Comparison of ENCODE assay signal across 17 mouse cellular contexts in genomic region chr8:107390476-107391135, GRCm38 (mm10). TPM values are rescaled to one million over a fixed set of nuclear protein-coding genes. Genes with fewer than 3 reads are reported as not detected.
DNase-seq lines count a peak whose midpoint lies in the region; ATAC-seq and TF ChIP-seq lines count a peak whose summit lies in the region.
"Had no signal": no experiment of that assay in that cellular context is flagged by ENCODE, and none has a peak within 500 bp of the region (broad histone marks: within the 10 kb centered on the region; RNA-seq: fewer than 3 reads in every experiment).

No protein-coding gene starts in this region.

- H3K27me3 ChIP-seq in kidney, embryonic 15.5 days = no peaks in the 10 kb centered on the region
- H3K27me3 ChIP-seq in intestine, embryonic 16.5 days (replicated peaks; ENCODE audit: control insufficient read depth, insufficient read depth, low read length) = no peaks in the 10 kb centered on the region
- no peaks in the 10 kb centered on the region for H3K27me3 ChIP-seq in kidney, embryonic 16.5 days (ENCODE audit: insufficient read depth, low read length)
- H3K27me3 ChIP-seq in stomach, postnatal 0 days (ENCODE audit: control insufficient read depth, insufficient read depth, low read length) = no peaks in the 10 kb centered on the region
- H3K27me3 ChIP-seq in hindbrain, postnatal 0 days (ENCODE audit: insufficient read depth, low read length) = no peaks in the 10 kb centered on the region
- H3K27me3 ChIP-seq: hindbrain, embryonic 12.5 days; megakaryocyte, embryonic 14.5 days; midbrain, embryonic 15.5 days; neural tube, embryonic 15.5 days had no signal

- no peak overlapping the region for H3K4me2 ChIP-seq in kidney, embryonic 15.5 days
- H3K4me2 ChIP-seq in intestine, embryonic 16.5 days (ENCODE audit: low read depth, low read length) = no peak overlapping the region
- H3K4me2 ChIP-seq in kidney, embryonic 16.5 days (replicated peaks; ENCODE audit: low read depth, low read length) = no peak overlapping the region
- H3K4me2 ChIP-seq in stomach, postnatal 0 days (replicated peaks; ENCODE audit: low read depth) = no peak overlapping the region
- no peak overlapping the region for H3K4me2 ChIP-seq in hindbrain, postnatal 0 days (ENCODE audit: low read depth, low read length)
- H3K4me2 ChIP-seq: heart, embryonic 11.5 days; hindbrain, embryonic 12.5 days; midbrain, embryonic 15.5 days; neural tube, embryonic 15.5 days had no signal

- no peak for TF ChIP-seq EP300 in stomach, postnatal 0 days (optimal IDR thresholded peaks at IDR 0.05)

- H3K27ac ChIP-seq in kidney, embryonic 15.5 days = no peak overlapping the region
- peak overlapping the region; percentile 52 for H3K27ac ChIP-seq in intestine, embryonic 16.5 days (ENCODE audit: low read length)
- no peak overlapping the region for H3K27ac ChIP-seq in kidney, embryonic 16.5 days (ENCODE audit: low read length)
- H3K27ac ChIP-seq in stomach, postnatal 0 days (replicated peaks) = no peak overlapping the region
- H3K27ac ChIP-seq in hindbrain, postnatal 0 days = no peak overlapping the region
- H3K27ac ChIP-seq: hindbrain, embryonic 12.5 days; midbrain, embryonic 15.5 days had no signal

- no peaks in the 10 kb centered on the region for H3K36me3 ChIP-seq in kidney, embryonic 15.5 days
- H3K36me3 ChIP-seq in intestine, embryonic 16.5 days (ENCODE audit: control insufficient read depth, insufficient read depth, low read length) = no peaks in the 10 kb centered on the region
- H3K36me3 ChIP-seq in kidney, embryonic 16.5 days (ENCODE audit: insufficient read depth, low read length) = no peaks in the 10 kb centered on the region
- no peaks in the 10 kb centered on the region for H3K36me3 ChIP-seq in stomach, postnatal 0 days (ENCODE audit: control insufficient read depth, insufficient read depth, low read length)
- H3K36me3 ChIP-seq in hindbrain, postnatal 0 days (ENCODE audit: insufficient read depth, low read length) = no peaks in the 10 kb centered on the region
- H3K36me3 ChIP-seq: hindbrain, embryonic 12.5 days; midbrain, embryonic 15.5 days; neural tube, embryonic 15.5 days had no signal

- no peak overlapping the region for H3K9ac ChIP-seq in kidney, embryonic 15.5 days
- H3K9ac ChIP-seq in intestine, embryonic 16.5 days (ENCODE audit: low read depth, low read length) = peak overlapping the region; percentile 11; the same call in 1 of the 2 replicates
- no peak overlapping the region for H3K9ac ChIP-seq in kidney, embryonic 16.5 days (replicated peaks; ENCODE audit: low read length)
- H3K9ac ChIP-seq in stomach, postnatal 0 days (ENCODE audit: low read length) = no peak overlapping the region
- H3K9ac ChIP-seq in hindbrain, postnatal 0 days (replicated peaks; ENCODE audit: low read length) = no peak overlapping the region
- H3K9ac ChIP-seq: hindbrain, embryonic 12.5 days; midbrain, embryonic 15.5 days; neural tube, embryonic 15.5 days had no signal

- peaks cover 3% of the 10 kb centered on the region for H3K4me1 ChIP-seq in kidney, embryonic 15.5 days
- peaks cover 3% of the 10 kb centered on the region; the same call in 1 of the 2 replicates for H3K4me1 ChIP-seq in intestine, embryonic 16.5 days (ENCODE audit: control insufficient read depth, insufficient read depth, low read length)
- H3K4me1 ChIP-seq in kidney, embryonic 16.5 days (ENCODE audit: insufficient read depth, low read length) = no peaks in the 10 kb centered on the region
- no peaks in the 10 kb centered on the region for H3K4me1 ChIP-seq in stomach, postnatal 0 days (replicated peaks; ENCODE audit: control insufficient read depth, insufficient read depth)
- peaks cover 4% of the 10 kb centered on the region; the same call in 1 of the 2 replicates for H3K4me1 ChIP-seq in hindbrain, postnatal 0 days (ENCODE audit: insufficient read depth, low read length)
- H3K4me1 ChIP-seq: hindbrain, embryonic 12.5 days; midbrain, embryonic 15.5 days had no signal

- 90% methylated on average over 16 of the region's 16 CpGs for WGBS in kidney, embryonic 15.5 days
- 88% methylated on average over 16 of the region's 16 CpGs for WGBS in intestine, embryonic 16.5 days
- WGBS in kidney, embryonic 16.5 days = 89% methylated on average over 16 of the region's 16 CpGs
- WGBS in stomach, postnatal 0 days = 87% methylated on average over 16 of the region's 16 CpGs
- 92% methylated on average over 16 of the region's 16 CpGs for WGBS in hindbrain, postnatal 0 days

- H3K4me3 ChIP-seq in kidney, embryonic 15.5 days (replicated peaks) = no peak overlapping the region
- no peak overlapping the region for H3K4me3 ChIP-seq in intestine, embryonic 16.5 days (ENCODE audit: low read length)
- no peak overlapping the region for H3K4me3 ChIP-seq in kidney, embryonic 16.5 days (ENCODE audit: low read length)
- no peak overlapping the region for H3K4me3 ChIP-seq in stomach, postnatal 0 days (ENCODE audit: low read depth, low read length)
- H3K4me3 ChIP-seq in hindbrain, postnatal 0 days (ENCODE audit: low read length) = no peak overlapping the region
- H3K4me3 ChIP-seq: hindbrain, embryonic 12.5 days; megakaryocyte, embryonic 14.5 days; midbrain, embryonic 15.5 days; neural tube, embryonic 15.5 days had no signal

- no peak for ATAC-seq in kidney, embryonic 15.5 days (replicated peaks; ENCODE audit: low FRiP score)
- peak; percentile 91 for ATAC-seq in intestine, embryonic 16.5 days
- ATAC-seq in kidney, embryonic 16.5 days (ENCODE audit: low FRiP score, low TSS enrichment) = 0 out of 2 replicates have a peak, but pooled peaks have one; percentile 54
- ATAC-seq in stomach, postnatal 0 days (ENCODE audit: low FRiP score, low TSS enrichment) = no peak
- no peak for ATAC-seq in hindbrain, postnatal 0 days
- ATAC-seq: midbrain, embryonic 15.5 days had no signal

- DNase-seq in kidney, adult 18-20 months = peak; percentile 61
- peak; percentile 13 for DNase-seq in stomach, postnatal 0 days (ENCODE audit: low spot score)
- no peak for DNase-seq in cerebellum, postnatal 4 days (ENCODE audit: low spot score in 2 of 2)
- no peak for DNase-seq in hindbrain, postnatal 0 days (ENCODE audit: low spot score)
- DNase-seq: cerebellum, adult 9-10 months; heart, postnatal 14 days; left cerebral cortex, postnatal 4 days; lung, adult 2 months; thymus, postnatal 25 days had no signal

- TF ChIP-seq CTCF in stomach, postnatal 0 days (IDR thresholded peaks at IDR 0.05; ENCODE audit: low read depth) = no peak
- no peak for TF ChIP-seq CTCF in hindbrain, postnatal 0 days (IDR thresholded peaks at IDR 0.05; ENCODE audit: low read depth)

- H3K9me3 ChIP-seq in kidney, embryonic 15.5 days (replicated peaks) = no peaks in the 10 kb centered on the region
- H3K9me3 ChIP-seq in intestine, embryonic 16.5 days (ENCODE audit: control insufficient read depth, low read length) = no peaks in the 10 kb centered on the region
- H3K9me3 ChIP-seq in kidney, embryonic 16.5 days (ENCODE audit: low read length) = no peaks in the 10 kb centered on the region
- H3K9me3 ChIP-seq in stomach, postnatal 0 days (ENCODE audit: control insufficient read depth, low read length) = no peaks in the 10 kb centered on the region
- no peaks in the 10 kb centered on the region for H3K9me3 ChIP-seq in hindbrain, postnatal 0 days (ENCODE audit: low read length)
- H3K9me3 ChIP-seq: hindbrain, embryonic 12.5 days; megakaryocyte, embryonic 14.5 days; midbrain, embryonic 15.5 days; neural tube, embryonic 15.5 days had no signal

RNA-seq across cellular contexts. Expression of gene Nqo1, which starts 12.4 kb away (rescaled TPM):
- polyA plus RNA-seq in kidney, embryonic 15.5 days (2015; fragmentation: Nextera tagmentation; extraction: Ambion mirVana) = 10.7 and 11.5 TPM in 2 replicates
- 17.1 and 17.5 TPM in 2 replicates for polyA plus RNA-seq in intestine, embryonic 16.5 days (2015; fragmentation: Nextera tagmentation; extraction: Ambion mirVana)
- 11.1 and 12.6 TPM in 2 replicates for polyA plus RNA-seq in kidney, embryonic 16.5 days (2015; fragmentation: Nextera tagmentation; extraction: Ambion mirVana)
- 777 and 946 TPM in 2 replicates for polyA plus RNA-seq in stomach, postnatal 0 days (2015; fragmentation: Nextera tagmentation; extraction: Ambion mirVana)
- 13.2 and 14.1 TPM in 2 replicates for total RNA-seq in hindbrain, postnatal 0 days (2014; rRNA removed)
- polyA plus RNA-seq in hindbrain, postnatal 0 days (2015; fragmentation: Nextera tagmentation; extraction: Ambion mirVana) = 22.1 and 23.7 TPM in 2 replicates

RNA-seq across cellular contexts. Expression of gene Nob1, which starts 34.2 kb away (rescaled TPM):
- polyA plus RNA-seq in kidney, embryonic 15.5 days (2015; fragmentation: Nextera tagmentation; extraction: Ambion mirVana) = 86.1 and 89.0 TPM in 2 replicates
- 68.2 and 73.5 TPM in 2 replicates for polyA plus RNA-seq in intestine, embryonic 16.5 days (2015; fragmentation: Nextera tagmentation; extraction: Ambion mirVana)
- polyA plus RNA-seq in kidney, embryonic 16.5 days (2015; fragmentation: Nextera tagmentation; extraction: Ambion mirVana) = 88.5 and 88.7 TPM in 2 replicates
- polyA plus RNA-seq in stomach, postnatal 0 days (2015; fragmentation: Nextera tagmentation; extraction: Ambion mirVana) = 44.5 and 48.8 TPM in 2 replicates
- total RNA-seq in hindbrain, postnatal 0 days (2014; rRNA removed) = 14.7 and 24.9 TPM in 2 replicates
- 48.9 and 49.5 TPM in 2 replicates for polyA plus RNA-seq in hindbrain, postnatal 0 days (2015; fragmentation: Nextera tagmentation; extraction: Ambion mirVana)

RNA-seq across cellular contexts. Expression of gene Wwp2, which starts 45.6 kb away (rescaled TPM):
- 42.0 and 50.4 TPM in 2 replicates for polyA plus RNA-seq in kidney, embryonic 15.5 days (2015; fragmentation: Nextera tagmentation; extraction: Ambion mirVana)
- polyA plus RNA-seq in intestine, embryonic 16.5 days (2015; fragmentation: Nextera tagmentation; extraction: Ambion mirVana) = 41.6 and 42.0 TPM in 2 replicates
- 44.8 and 50.0 TPM in 2 replicates for polyA plus RNA-seq in kidney, embryonic 16.5 days (2015; fragmentation: Nextera tagmentation; extraction: Ambion mirVana)
- polyA plus RNA-seq in stomach, postnatal 0 days (2015; fragmentation: Nextera tagmentation; extraction: Ambion mirVana) = 25.2 and 26.4 TPM in 2 replicates
- total RNA-seq in hindbrain, postnatal 0 days (2014; rRNA removed) = 36.2 and 41.9 TPM in 2 replicates
- polyA plus RNA-seq in hindbrain, postnatal 0 days (2015; fragmentation: Nextera tagmentation; extraction: Ambion mirVana) = 32.7 and 33.0 TPM in 2 replicates

Comparison
In these comparisons a context has a peak if more than half of its experiments do, and no peak if none do; other contexts are left out.
1. ATAC-seq: peak in intestine, embryonic 16.5 days (single experiment) and kidney, embryonic 16.5 days (single experiment); none in kidney, embryonic 15.5 days (single experiment), stomach, postnatal 0 days (single experiment) and hindbrain, postnatal 0 days (single experiment).
2. DNase-seq: peak in kidney, adult 18-20 months (single experiment) and stomach, postnatal 0 days (single experiment); none in cerebellum, postnatal 4 days (0 of 2) and hindbrain, postnatal 0 days (single experiment).
3. RNA of gene Nqo1, which starts 12.4 kb away (polyA plus RNA-seq): 777 to 946 TPM in stomach, postnatal 0 days; 22.1 to 23.7 TPM in hindbrain, postnatal 0 days, 17.1 to 17.5 TPM in intestine, embryonic 16.5 days, 11.1 to 12.6 TPM in kidney, embryonic 16.5 days and 10.7 to 11.5 TPM in kidney, embryonic 15.5 days; every median in the first group is over 10 times any median in the second.